Mouse (Mus musculus) C2C12 (cell line): ENCODE data around the gene Stx2. TPM values are rescaled to one million over a fixed set of nuclear protein-coding genes. Genes with fewer than 3 reads are reported as not detected.

ENCODE experiments used
- H3K27me3 ChIP-seq: one replicate; pipeline ENCODE4 v1.6.1; 2011; ENCODE audit not compliant: control insufficient read depth, insufficient read depth, insufficient read length
- H3K36me3 ChIP-seq: one replicate; pipeline ENCODE4 v1.6.1; 2011; ENCODE audit not compliant: control insufficient read depth, insufficient read depth
- H3K4me3 ChIP-seq: one replicate; pipeline ENCODE4 v1.5.1; 2011; ENCODE audit warnings: mild to moderate bottlenecking, control low read depth; ENCODE audit not compliant: poor library complexity, insufficient read depth, severe bottlenecking
- H3K79me2 ChIP-seq: one replicate; pipeline ENCODE4 v1.6.1; 2011; ENCODE audit not compliant: control insufficient read depth, insufficient read depth
- H3K79me3 ChIP-seq: one replicate; pipeline ENCODE4 v1.6.1; 2011; ENCODE audit warnings: low read depth, control low read depth
- H3ac ChIP-seq: one replicate; pipeline ENCODE3; 2011; ENCODE audit warnings: low read depth; ENCODE audit not compliant: control insufficient read depth, insufficient read length
- CEBPB ChIP-seq: IDR thresholded peaks from one replicate; pipeline ENCODE4 v1.6.1; 2011; ENCODE audit warnings: low read depth, mild to moderate bottlenecking, control low read depth, moderate library complexity
- CTCF ChIP-seq: IDR thresholded peaks from one replicate; pipeline ENCODE4 v1.5.1; 2011; ENCODE audit not compliant: control insufficient read depth, insufficient read depth, insufficient read length
- FOSL1 ChIP-seq: IDR thresholded peaks from one replicate; pipeline ENCODE4 v1.8.0; 2011; ENCODE audit warnings: mild to moderate bottlenecking, low read length; ENCODE audit not compliant: poor library complexity, insufficient read depth, severe bottlenecking
- MAX ChIP-seq: IDR thresholded peaks from one replicate; pipeline ENCODE4 v1.6.1; 2011; ENCODE audit warnings: mild to moderate bottlenecking, control low read depth
- MYOD1 ChIP-seq: IDR thresholded peaks from one replicate; pipeline ENCODE4 v1.6.1; 2011; ENCODE audit warnings: low read depth; ENCODE audit not compliant: control insufficient read depth, insufficient read length
- MYOG ChIP-seq: IDR thresholded peaks from one replicate; pipeline ENCODE4 v1.6.1; 2011; ENCODE audit not compliant: control insufficient read depth, insufficient read length; ENCODE audit errors: extremely low read depth
- USF1 ChIP-seq: IDR thresholded peaks from one replicate; pipeline ENCODE4 v1.6.1; 2011; ENCODE audit warnings: low read depth, mild to moderate bottlenecking, control low read depth, moderate library complexity
- long read RNA-seq, 2 experiments: library from polyadenylated mRNA; unstranded; transcript quantifications; one replicate each; pipeline ENCODE4 v2.0.0; 2019 to 2020
- polyA plus RNA-seq: library from polyadenylated mRNA; unstranded; fragments of >200 nt; fragmentation: generic; extraction: Trizol; gene quantifications from one replicate; pipeline ENCODE4 v1.2.1, GENCODE M21; 2012; ENCODE audit warnings: missing spikeins

Stx2 gene
- polyA plus RNA-seq = 24.1 TPM
- long read RNA-seq, experiment 1, transcript Stx2-201 (11 exons, 2,939 nt) = major isoform, 9 of 20 reads
- long read RNA-seq, experiment 1, partial matches to known transcripts = 2 of 20 reads
- long read RNA-seq, experiment 1, other reads (novel, unspliced or antisense) = 7 of 20 reads
- long read RNA-seq, experiment 2, transcript Stx2-202 (10 exons, 2,769 nt) = minor isoform, 7 of 38 reads
- long read RNA-seq, experiment 2, transcript Stx2-201 (11 exons, 2,939 nt) = major isoform, 25 of 38 reads
- long read RNA-seq, experiment 2, partial matches to known transcripts = 1 of 38 reads
- long read RNA-seq, experiment 2, other reads (novel, unspliced or antisense) = 5 of 38 reads

DNA sequence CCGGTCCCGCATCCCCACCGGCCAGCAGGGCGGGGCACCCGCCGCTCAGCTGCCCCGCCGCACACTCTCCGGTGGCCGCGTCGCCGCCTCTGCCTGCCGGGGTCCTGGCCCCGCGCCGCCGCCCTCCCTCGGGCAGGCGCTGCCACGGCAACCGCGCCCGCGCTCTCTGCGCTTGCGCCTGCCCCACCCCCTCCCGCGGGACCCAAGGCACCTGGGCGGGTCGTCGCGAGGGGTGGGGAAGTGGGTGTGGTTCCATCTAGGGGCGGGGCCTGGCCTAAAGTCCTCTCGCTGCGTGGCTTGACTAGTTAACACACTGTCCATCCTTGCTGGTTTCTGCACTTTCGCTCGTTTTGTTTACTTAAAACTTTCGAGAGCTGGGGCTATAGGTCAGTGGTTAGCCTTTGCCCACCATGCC, at the start of gene Stx2:
Gene Stx2, minus strand, starts transcription at position 163 of the 415 bp plus-strand sequence.
- no peaks in the 10 kb centered on the region for H3K36me3 ChIP-seq
- H3K27me3 ChIP-seq = no peaks in the 10 kb centered on the region
- H3K79me2 ChIP-seq = peaks cover 34% of the 10 kb centered on the region
- TF ChIP-seq MAX (no peak), MYOD1 (no peak), MYOG (no peak), FOSL1 (no peak), CEBPB (no peak), USF1 (no peak), CTCF (no peak)
- peaks cover 18% of the 10 kb centered on the region for H3K79me3 ChIP-seq
- peak within 1 kb of the TSS; percentile 72 for H3K4me3 ChIP-seq
- peak within 1 kb of the TSS; percentile 83 for H3ac ChIP-seq

DNA sequence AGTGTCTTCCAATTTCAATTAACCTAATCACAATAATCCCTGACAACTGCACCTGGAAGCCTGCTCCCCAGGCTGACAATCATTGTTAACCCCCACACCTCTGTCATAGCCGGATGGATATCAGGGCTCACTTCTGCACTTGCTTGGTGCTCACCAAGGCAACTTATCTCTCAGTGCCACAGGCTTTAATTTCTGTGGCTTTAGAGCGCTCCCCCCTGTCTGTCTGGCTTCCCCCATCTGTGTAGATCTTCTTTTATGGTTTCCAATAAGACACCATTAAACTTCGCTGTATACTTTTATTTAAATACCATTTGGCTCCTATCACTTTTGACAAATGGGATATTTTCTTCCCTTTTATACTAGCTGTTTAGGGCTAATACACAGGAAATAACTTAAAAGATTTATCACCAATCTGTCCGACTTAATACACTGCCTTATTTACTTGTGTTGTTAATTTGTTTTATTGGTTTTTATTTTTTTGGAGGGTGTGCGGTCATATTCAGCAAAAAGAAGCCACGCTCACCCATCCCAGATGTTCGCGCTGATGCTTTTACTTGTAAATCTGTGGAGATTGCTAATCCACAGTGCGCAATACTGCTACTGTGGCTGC, 46.4 kb upstream of the Stx2 start:
- H3K4me3 ChIP-seq = no peak overlapping the region
- peaks cover 40% of the 10 kb centered on the region for H3K27me3 ChIP-seq
- no peaks in the 10 kb centered on the region for H3K79me2 ChIP-seq
- no peak for TF ChIP-seq MAX
- no peak for TF ChIP-seq MYOD1
- TF ChIP-seq FOSL1 = no peak
- TF ChIP-seq CEBPB = no peak
- TF ChIP-seq CTCF = no peak
- no peaks in the 10 kb centered on the region for H3K79me3 ChIP-seq
- H3K36me3 ChIP-seq = no peaks in the 10 kb centered on the region
- no peak overlapping the region for H3ac ChIP-seq

DNA sequence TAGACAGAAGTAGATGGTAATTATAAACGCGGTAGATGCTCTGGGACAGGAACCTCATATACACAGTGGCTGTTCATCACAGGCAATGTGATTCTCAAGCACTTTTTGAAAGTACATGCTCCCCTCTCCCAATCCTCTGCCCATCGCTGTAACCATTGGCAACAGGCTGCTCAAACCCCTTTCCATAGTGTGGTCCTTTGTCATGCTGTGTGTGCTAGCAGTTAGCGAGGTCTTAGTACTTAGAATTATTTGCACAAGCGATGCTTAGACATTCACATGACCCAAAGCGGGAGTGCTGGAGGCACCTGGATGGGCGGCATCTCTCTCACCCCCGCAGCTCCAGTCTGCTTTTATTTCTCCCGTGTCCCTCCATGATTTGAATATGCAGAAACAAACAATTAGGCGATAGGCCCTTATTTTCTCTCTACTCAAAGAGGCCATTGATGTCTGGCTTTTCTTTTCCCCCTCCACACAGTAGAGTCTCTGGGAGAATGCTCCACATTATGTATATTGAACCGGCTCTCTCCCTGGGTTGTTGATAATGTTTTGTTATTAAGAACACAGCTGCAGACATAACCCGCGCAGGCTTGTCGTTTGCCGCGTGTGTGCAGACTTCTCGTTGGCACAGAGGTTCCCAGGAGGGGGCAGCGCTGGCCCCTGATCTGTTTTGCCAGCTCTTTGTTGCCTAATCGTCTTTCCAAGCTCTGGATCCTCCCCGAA, 44.4 kb upstream of the Stx2 start:
- Histone ChIP-seq H3K79me3 (no peaks in the 10 kb centered on the region), H3ac (no peak overlapping the region), H3K36me3 (no peaks in the 10 kb centered on the region), H3K79me2 (no peaks in the 10 kb centered on the region), H3K4me3 (no peak overlapping the region), H3K27me3 (peaks cover 33% of the 10 kb centered on the region)
- TF ChIP-seq CTCF = no peak
- TF ChIP-seq FOSL1 = no peak
- TF ChIP-seq CEBPB = no peak
- no peak for TF ChIP-seq MYOG
- no peak for TF ChIP-seq MAX
- TF ChIP-seq MYOD1 = no peak

DNA sequence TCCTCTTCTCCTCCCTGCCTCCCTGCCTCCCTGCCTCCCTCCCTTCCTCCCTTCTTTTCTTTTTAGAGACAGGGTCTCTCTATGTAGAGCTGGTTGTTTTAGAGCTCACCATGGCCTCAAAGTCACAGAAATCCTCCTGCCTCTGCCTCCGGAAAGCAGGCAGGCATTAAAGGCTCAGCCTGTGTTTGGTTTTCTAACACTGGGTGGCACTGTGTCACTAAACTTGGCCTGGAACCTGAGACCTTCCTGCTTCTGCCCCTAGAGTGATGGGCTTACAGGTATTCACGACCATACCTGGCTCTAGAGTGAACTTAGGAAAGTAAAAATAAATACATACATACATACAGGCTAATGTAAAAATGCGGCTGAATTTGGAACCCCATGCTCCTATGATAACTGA, 43.5 kb upstream of the Stx2 start:
- Histone ChIP-seq H3K36me3 (no peaks in the 10 kb centered on the region), H3K79me3 (no peaks in the 10 kb centered on the region), H3K27me3 (peaks cover 30% of the 10 kb centered on the region), H3K4me3 (no peak overlapping the region), H3ac (no peak overlapping the region), H3K79me2 (no peaks in the 10 kb centered on the region)
- no peak for TF ChIP-seq MYOG
- TF ChIP-seq CEBPB = no peak
- no peak for TF ChIP-seq CTCF
- TF ChIP-seq USF1 = no peak
- no peak for TF ChIP-seq MAX
- TF ChIP-seq FOSL1 = no peak
- TF ChIP-seq MYOD1 = no peak

DNA sequence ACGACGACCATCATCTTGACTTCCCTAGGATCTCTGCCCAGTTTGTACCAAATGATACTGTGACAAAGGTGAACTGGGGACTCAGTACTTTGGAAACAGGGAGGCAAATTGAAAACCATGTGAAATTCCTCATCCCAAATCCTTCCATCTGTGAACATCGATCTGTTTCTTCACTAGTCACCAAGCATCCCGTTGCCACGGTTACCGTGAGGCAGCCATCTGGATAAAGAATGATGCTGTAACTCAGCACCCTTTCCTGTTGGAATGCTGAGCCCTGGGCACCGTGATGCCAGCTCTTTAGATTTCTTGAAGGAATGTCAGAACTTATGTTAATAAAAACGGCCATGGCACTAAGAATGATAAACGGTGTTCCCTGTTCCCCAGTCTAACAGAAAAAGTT, 41.0 kb upstream of the Stx2 start:
- Histone ChIP-seq H3ac (no peak overlapping the region), H3K27me3 (peaks cover 26% of the 10 kb centered on the region), H3K79me3 (no peaks in the 10 kb centered on the region), H3K79me2 (no peaks in the 10 kb centered on the region), H3K36me3 (no peaks in the 10 kb centered on the region), H3K4me3 (no peak overlapping the region)
- TF ChIP-seq MAX (no peak), CTCF (no peak), USF1 (no peak), MYOD1 (no peak)
